Mouse (Mus musculus): ENCODE measurements around the gene Sumo2.
"Not testable (repeated sequence)": the region's sequence is repeated elsewhere in the genome, so short reads cannot be mapped to it uniquely, and the experiment has no call there.

Sumo2 gene

GRCm38 (mm10) chr11:115483278-115483677, 52.8 kb downstream of the Sumo2 start:
- DNase-seq (ENCODE audit: low spot score), result no peak

- no peak for DNase-seq (ENCODE audit: low spot score)
Observed at GRCm38 (mm10) chr11:115481553-115482259, 54.4 kb downstream of the Sumo2 start.

- no peak for DNase-seq (ENCODE audit: low spot score)
Observed at GRCm38 (mm10) chr11:115478296-115478938, 57.7 kb downstream of the Sumo2 start.

- DNase-seq (ENCODE audit: low spot score), result not testable (repeated sequence)
Observed at GRCm38 (mm10) chr11:115477388-115477787, 58.7 kb downstream of the Sumo2 start.

DNA sequence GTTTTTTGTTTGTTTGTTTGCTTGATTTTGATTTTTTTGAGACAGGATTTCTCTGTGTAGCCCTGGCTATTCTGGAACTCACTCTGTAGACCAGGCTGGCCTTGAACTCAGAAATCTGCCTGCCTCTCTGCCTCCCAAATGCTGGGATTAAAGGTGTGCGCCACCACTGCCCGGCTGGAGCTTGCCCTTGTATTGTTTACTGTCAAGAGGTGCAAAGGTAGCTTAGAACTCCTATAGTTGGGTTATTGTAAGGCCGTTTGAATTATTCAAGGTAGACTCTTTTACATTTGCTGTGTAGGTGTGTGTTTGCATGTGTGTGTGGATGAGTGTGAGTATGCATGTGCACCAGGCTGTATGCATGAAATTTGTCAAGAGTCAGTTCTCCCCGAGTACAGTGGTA, 59.4 kb downstream of the Sumo2 start:
- DNase-seq (ENCODE audit: low spot score), result not testable (repeated sequence)

DNA sequence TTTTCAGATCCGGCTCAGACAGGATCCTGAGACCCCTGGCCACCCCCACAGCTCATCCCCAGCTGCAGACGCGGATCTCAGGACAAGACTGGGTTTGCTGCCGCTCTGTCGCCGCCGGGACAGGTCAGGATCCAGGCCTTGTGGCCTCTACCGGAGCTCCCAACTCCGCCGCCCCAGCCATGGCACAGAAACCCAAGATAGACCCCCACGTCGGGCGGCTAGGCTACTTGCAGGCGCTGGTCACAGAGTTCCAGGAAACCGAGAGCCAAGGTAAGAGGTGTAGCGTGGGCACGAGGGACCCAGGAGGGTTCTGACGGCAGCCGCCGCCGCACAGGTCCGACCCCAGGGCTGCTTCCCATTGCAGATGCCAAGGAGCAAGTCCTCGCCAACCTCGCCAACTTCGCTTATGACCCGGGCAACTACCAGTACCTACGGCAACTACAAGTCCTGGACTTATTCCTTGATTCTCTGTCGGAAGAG, 60.3 kb downstream of the Sumo2 start:
- no peak for DNase-seq (ENCODE audit: low spot score)

- peak; percentile 97 for DNase-seq (ENCODE audit: low spot score)
Observed at GRCm38 (mm10) chr11:115475025-115475757, 60.9 kb downstream of the Sumo2 start, which contains the start of gene Armc7. TSS of gene Armc7 (plus strand) at chr11:115475667.

DNA sequence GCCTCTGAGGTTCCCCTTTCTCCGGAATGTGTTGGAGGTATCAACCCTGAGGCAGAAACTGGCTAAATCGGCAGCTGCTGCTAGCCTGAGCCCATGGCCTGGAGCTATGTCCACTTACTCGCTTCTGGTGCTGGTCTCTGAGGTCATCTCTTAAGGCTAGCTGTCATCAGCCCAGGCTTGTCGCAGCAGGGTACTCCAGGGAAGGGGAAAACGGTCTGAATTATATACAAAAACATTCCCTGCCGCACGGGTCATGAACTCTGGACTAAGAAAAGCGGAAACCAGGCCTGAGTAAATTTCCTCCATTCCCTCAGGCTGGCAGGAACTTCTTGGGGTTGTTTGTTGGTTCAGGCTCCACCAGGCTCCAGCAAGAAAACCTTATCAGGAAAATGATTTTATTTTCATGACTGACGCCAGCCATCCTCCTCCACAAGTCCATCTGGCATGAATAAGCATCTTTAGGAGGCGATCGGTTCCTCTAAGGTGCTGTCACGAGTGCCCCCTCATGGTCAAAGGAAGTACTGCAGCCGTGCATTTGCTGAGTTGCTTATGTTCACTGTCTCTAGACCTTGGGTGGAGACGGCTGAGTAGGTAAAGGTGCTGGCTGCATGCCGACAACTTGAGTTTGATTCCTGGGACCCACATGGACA, 62.3 kb downstream of the Sumo2 start:
- DNase-seq (ENCODE audit: low spot score), result peak; percentile 96

All from MN1 (cell line).